Mouse (Mus musculus): ENCODE results near the gene Tmem143. TPM values are rescaled to one million over a fixed set of nuclear protein-coding genes. Genes with fewer than 3 reads are reported as not detected.
"Not testable (repeated sequence)": the region's sequence is repeated elsewhere in the genome, so short reads cannot be mapped to it uniquely, and the experiment has no call there.

Gene Tmem143
- polyA plus RNA-seq, 1 experiment from 2014 or later: 6.7 TPM

DNA sequence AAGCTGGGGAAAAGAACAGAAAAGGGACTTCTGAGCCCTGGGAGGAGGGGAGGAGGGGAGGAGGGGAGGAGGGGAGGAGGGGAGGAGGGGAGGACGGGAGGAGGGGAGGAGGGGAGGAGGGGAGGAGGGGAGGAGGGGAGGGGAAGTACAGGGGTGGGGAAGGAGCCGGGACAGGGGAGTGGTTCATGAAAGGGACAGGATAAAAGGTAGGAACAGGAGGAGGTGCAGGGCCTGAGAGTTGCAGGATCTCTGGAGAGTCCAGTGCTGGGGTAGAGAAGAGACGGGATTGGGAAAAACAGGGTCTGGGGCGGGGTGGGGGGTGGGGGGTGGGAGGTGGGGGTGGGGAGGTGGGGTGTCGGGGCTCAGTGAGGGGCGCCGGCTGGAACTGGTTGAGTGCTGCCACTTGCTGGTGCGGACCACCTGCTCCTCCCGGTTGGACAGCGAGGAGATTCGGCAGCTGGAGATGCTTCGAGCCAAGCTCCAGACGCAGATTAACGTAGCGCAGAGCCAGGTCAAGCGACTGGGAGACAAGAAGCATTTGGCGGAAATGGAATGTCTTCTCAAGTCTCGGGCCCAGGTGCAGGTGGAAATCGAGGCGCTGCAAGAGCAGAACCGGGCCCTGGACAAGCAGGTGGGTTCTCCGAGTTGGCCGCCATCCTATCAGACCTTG lies 32.0 kb downstream of the Tmem143 start:
- Histone ChIP-seq H3K27ac (no peak overlapping the region), H3K4me1 (replicated peaks) (peaks cover 3% of the 10 kb centered on the region; the same call in 1 of the 2 replicates), H3K4me3 (replicated peaks) (no peak overlapping the region), H3K4me2 (replicated peaks) (peak overlapping the region; percentile 28), H3K27me3 (peaks cover 9% of the 10 kb centered on the region), H3K9ac (replicated peaks) (no peak overlapping the region), H3K36me3 (0 out of 2 replicates have a peak, but pooled peaks cover 3% of the 10 kb centered on the region), H3K9me3 (peaks cover 6% of the 10 kb centered on the region; the same call in 1 of the 2 replicates)
- ATAC-seq: no peak
- 13% methylated on average over 20 of the region's 23 CpGs for WGBS

DNA sequence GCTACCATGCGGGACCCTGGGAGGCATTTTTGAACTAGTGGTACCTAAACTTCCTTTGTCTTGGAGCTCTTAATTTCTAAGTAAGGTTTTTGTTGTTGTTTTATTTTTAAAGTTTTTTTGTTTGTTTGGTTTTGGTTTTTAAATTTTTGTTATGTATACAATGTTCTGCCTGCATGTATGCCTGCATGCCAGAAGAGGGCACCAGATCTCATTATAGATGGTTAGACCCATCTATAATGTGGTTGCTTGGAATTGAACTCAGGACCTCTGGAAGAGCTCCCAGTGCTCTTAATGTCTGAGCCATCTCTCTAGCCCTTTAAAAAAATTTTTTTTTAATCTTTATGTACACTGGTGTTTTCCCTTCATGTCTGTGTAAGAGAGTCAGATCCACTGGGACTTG lies 32.9 kb downstream of the Tmem143 start:
- no peak for ATAC-seq
- whole genome bisulfite sequencing: 82% methylated on average over 1 of the region's 1 CpGs
- H3K4me1 ChIP-seq (replicated peaks): peaks cover 3% of the 10 kb centered on the region; the same call in 1 of the 2 replicates

DNA sequence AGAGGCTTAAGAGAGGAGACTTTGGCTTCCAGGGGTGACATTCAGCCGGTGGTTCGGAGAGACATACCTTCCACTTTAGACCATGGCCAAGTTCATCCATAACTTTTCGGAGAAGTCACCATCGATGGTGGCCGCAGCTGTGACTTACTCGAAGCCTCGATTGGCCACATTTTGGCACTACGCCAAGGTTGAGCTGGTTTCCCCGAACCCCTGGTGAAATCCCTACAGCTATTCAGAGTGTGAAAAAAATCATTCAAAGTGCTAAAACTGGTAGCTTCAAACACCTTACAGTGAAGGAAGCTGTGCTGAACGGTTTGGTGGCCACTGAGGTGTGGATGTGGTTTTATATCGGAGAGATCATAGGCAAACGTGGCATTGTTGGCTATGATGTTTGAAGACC lies 37.0 kb downstream of the Tmem143 start:
- H3K27ac ChIP-seq; H3K27me3 ChIP-seq; H3K4me3 ChIP-seq (replicated peaks); H3K9ac ChIP-seq (replicated peaks); H3K4me2 ChIP-seq (replicated peaks); H3K4me1 ChIP-seq (replicated peaks); ATAC-seq; H3K36me3 ChIP-seq; H3K9me3 ChIP-seq: not testable (repeated sequence)
- 93% methylated on average over 12 of the region's 12 CpGs for WGBS

More for the DNA sequence above, 32.9 kb downstream of the Tmem143 start:
- Histone ChIP-seq H3K27ac (no peak overlapping the region), H3K4me2 (replicated peaks) (no peak overlapping the region), H3K9ac (replicated peaks) (no peak overlapping the region), H3K27me3 (peaks cover 9% of the 10 kb centered on the region), H3K36me3 (0 out of 2 replicates have a peak, but pooled peaks cover 3% of the 10 kb centered on the region), H3K9me3 (peaks cover 6% of the 10 kb centered on the region; the same call in 1 of the 2 replicates), H3K4me3 (replicated peaks) (no peak overlapping the region)

DNA sequence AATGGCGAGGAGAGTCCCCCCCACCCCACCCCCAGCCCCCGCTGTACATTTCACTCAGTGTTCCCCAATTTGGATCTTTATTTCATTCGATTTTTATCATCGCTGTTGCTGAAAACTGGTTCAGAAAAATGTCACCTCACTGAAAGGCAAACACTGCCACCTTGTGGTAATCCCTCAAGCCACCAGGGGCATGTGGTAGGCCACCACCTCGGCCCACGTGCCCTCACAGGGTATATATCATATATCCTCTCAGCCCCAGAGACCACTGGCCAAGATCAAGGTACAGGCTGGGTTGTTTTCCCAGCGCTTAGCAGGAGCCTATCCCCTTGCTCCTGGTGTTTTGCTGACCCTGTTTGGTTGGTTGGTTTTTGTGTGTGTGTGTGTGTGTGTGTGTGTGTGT lies 38.4 kb downstream of the Tmem143 start:
- Histone ChIP-seq H3K4me2 (replicated peaks) (no peak overlapping the region), H3K4me1 (replicated peaks) (no peaks in the 10 kb centered on the region), H3K9me3 (no peaks in the 10 kb centered on the region; the same call in 1 of the 2 replicates), H3K36me3 (0 out of 2 replicates have a peak, but pooled peaks cover 3% of the 10 kb centered on the region), H3K27ac (no peak overlapping the region), H3K9ac (replicated peaks) (no peak overlapping the region), H3K4me3 (replicated peaks) (no peak overlapping the region), H3K27me3 (no peaks in the 10 kb centered on the region)
- ATAC-seq: peak; percentile 82
- WGBS: 28% methylated on average over 7 of the region's 7 CpGs

DNA sequence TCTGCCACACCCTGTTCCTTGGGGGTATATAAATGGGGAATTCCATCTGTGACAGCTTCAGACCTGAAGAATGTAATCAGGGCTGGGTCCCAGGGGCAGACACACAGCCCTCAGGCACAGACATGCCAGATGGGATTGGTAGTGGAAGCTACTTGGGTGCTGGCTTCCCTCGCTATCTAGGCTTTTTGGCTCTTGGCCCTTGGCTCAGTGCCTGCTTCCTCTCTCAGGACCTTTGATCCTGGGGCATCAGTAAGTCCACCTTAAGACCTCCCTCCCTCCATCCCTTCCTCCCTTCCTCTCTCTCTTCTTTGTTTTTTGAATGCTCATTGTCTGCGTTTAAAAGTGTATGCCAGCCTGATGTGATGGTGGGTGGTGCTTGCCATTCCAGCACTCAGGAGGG lies 43.1 kb downstream of the Tmem143 start:
- Histone ChIP-seq H3K4me1 (replicated peaks) (no peaks in the 10 kb centered on the region), H3K36me3 (no peaks in the 10 kb centered on the region), H3K27me3 (no peaks in the 10 kb centered on the region), H3K4me3 (replicated peaks) (no peak overlapping the region), H3K27ac (no peak overlapping the region), H3K9ac (replicated peaks) (no peak overlapping the region), H3K4me2 (replicated peaks) (no peak overlapping the region), H3K9me3 (no peaks in the 10 kb centered on the region)
- no peak for ATAC-seq
- 39% methylated on average over 2 of the region's 2 CpGs for WGBS

DNA sequence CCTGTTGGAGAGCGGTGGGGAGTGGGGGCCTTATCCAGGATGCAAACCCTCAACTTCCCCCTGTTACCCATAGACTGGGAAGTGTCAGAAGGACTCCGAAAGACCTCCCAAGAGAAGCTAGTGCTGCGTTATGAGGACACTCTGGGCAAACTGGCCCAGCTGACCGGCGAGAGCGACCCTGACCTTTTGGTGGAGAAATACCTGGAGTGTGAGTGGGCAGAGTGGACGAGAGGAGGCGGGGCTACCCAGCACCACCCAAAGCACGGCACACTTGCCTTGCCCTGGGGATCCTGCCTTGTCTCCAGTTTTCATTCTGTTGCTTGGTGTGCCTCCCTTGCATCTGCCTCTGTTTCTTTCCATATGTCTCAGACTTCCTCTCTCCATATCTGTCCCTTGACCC lies 45.2 kb downstream of the Tmem143 start:
- WGBS: 88% methylated on average over 9 of the region's 9 CpGs
- H3K4me3 ChIP-seq (replicated peaks): no peak overlapping the region
- no peak overlapping the region for H3K27ac ChIP-seq
- H3K4me2 ChIP-seq (replicated peaks): no peak overlapping the region
- H3K36me3 ChIP-seq: no peaks in the 10 kb centered on the region
- H3K9ac ChIP-seq (replicated peaks): no peak overlapping the region
- H3K4me1 ChIP-seq (replicated peaks): no peaks in the 10 kb centered on the region
- no peaks in the 10 kb centered on the region for H3K9me3 ChIP-seq
- no peak for ATAC-seq
- H3K27me3 ChIP-seq: no peaks in the 10 kb centered on the region

DNA sequence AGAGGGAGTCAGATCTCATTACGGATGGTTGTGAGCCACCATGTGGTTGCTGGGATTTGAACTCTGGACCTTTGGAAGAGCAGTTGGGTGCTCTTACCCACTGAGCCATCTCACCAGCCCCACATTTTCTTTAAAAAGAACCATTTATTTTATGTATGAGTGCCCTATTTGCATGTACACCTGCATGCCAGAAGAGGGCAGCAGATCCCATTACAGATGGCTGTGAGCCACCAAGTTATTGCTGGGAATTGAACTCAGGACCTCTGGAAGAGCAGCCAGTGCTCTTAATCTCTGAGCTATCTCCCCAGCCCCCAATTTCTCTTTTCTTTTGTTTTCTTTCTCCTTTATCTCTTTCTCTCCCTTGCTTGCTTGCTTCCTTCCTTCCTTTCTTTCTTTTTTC lies 46.5 kb downstream of the Tmem143 start:
- not testable (repeated sequence) for H3K27me3 ChIP-seq; H3K27ac ChIP-seq; H3K4me1 ChIP-seq (replicated peaks); H3K4me3 ChIP-seq (replicated peaks); H3K9me3 ChIP-seq; H3K36me3 ChIP-seq; ATAC-seq; H3K9ac ChIP-seq (replicated peaks); H3K4me2 ChIP-seq (replicated peaks)
- 60% methylated on average over 1 of the region's 1 CpGs for WGBS

DNA sequence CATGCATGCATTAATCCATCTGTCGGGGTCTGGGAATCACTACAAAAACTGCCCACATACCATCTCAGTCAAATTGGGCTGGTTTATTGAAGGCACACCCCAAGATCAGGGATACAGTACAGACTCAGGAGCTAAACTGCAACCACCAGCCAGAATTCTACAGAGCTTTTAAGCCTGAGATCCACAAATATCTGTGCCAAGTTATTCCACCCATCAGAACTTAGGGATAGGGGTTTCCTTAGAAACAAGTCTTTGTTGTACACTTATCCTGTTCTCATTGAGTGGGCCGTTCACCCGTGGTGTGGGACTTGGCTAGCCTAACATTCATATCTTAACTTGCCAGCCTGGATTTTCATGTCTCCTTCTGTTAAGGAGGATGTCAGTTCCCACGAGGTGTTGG lies 52.3 kb downstream of the Tmem143 start:
- H3K4me2 ChIP-seq (replicated peaks): no peak overlapping the region
- no peak for ATAC-seq
- H3K27me3 ChIP-seq: no peaks in the 10 kb centered on the region

DNA sequence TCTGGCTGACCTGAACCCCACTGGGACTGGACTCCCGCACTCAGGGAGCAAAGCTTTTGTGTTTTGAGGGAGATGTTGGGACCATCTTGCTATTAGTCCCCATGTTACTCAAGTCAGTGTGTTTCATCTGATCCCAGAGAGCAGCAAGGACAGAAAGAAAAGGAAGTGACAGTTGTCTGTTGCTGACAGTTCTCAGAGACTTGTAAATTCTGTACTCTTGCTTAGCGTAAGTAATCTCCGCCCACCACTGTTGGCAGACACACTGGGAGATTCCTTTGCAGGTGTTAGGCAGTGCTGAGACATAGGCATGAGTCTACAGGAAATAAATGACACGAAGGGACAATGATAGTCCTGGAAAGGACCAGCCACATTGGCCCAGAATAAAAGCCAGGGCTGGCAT lies 59.9 kb downstream of the Tmem143 start:
- H3K4me2 ChIP-seq (replicated peaks): no peak overlapping the region
- H3K4me1 ChIP-seq (replicated peaks): no peaks in the 10 kb centered on the region
- 80% methylated on average over 4 of the region's 4 CpGs for WGBS
- no peak overlapping the region for H3K4me3 ChIP-seq (replicated peaks)
- no peak overlapping the region for H3K9ac ChIP-seq (replicated peaks)
- no peaks in the 10 kb centered on the region for H3K36me3 ChIP-seq
- H3K27ac ChIP-seq: no peak overlapping the region
- no peaks in the 10 kb centered on the region for H3K9me3 ChIP-seq
- no peaks in the 10 kb centered on the region for H3K27me3 ChIP-seq
- ATAC-seq: no peak

More for the DNA sequence above, 52.3 kb downstream of the Tmem143 start:
- H3K36me3 ChIP-seq: no peaks in the 10 kb centered on the region
- no peaks in the 10 kb centered on the region for H3K9me3 ChIP-seq
- H3K9ac ChIP-seq (replicated peaks): no peak overlapping the region
- H3K4me1 ChIP-seq (replicated peaks): no peaks in the 10 kb centered on the region
- H3K27ac ChIP-seq: no peak overlapping the region; the same call in 1 of the 2 replicates
- no peak overlapping the region for H3K4me3 ChIP-seq (replicated peaks)
- 77% methylated on average over 4 of the region's 4 CpGs for WGBS

Other genes starting within 250 kb of the Tmem143 start
- 0.06 and 0.09 TPM in 2 replicates for gene Fut2, start 230.5 kb upstream of the Tmem143 start, polyA plus RNA-seq (2015; fragmentation: Nextera tagmentation; extraction: Ambion mirVana)
- 0.39 and 0.59 TPM in 2 replicates for gene Ntn5, start 212.9 kb upstream of the Tmem143 start, polyA plus RNA-seq (2015; fragmentation: Nextera tagmentation; extraction: Ambion mirVana)
- gene Sec1, start 202.5 kb upstream of the Tmem143 start, polyA plus RNA-seq (2015; fragmentation: Nextera tagmentation; extraction: Ambion mirVana): 0.17 and 0.31 TPM in 2 replicates
- 35.9 and 40.0 TPM in 2 replicates for gene Car11, start 197.1 kb upstream of the Tmem143 start, polyA plus RNA-seq (2015; fragmentation: Nextera tagmentation; extraction: Ambion mirVana)
- gene Dbp, start 191.9 kb upstream of the Tmem143 start, polyA plus RNA-seq (2015; fragmentation: Nextera tagmentation; extraction: Ambion mirVana): 3.4 and 4.0 TPM in 2 replicates
- 643 and 684 TPM in 2 replicates for gene Rpl18, start 181.5 kb upstream of the Tmem143 start, polyA plus RNA-seq (2015; fragmentation: Nextera tagmentation; extraction: Ambion mirVana)
- gene Sphk2, start 178.9 kb upstream of the Tmem143 start, polyA plus RNA-seq (2015; fragmentation: Nextera tagmentation; extraction: Ambion mirVana): 24.3 and 27.1 TPM in 2 replicates
- 1.0 and 1.3 TPM in 2 replicates for gene Fam83e, start 175.7 kb upstream of the Tmem143 start, polyA plus RNA-seq (2015; fragmentation: Nextera tagmentation; extraction: Ambion mirVana)
- gene Spaca4, start 171.1 kb upstream of the Tmem143 start, polyA plus RNA-seq (2015; fragmentation: Nextera tagmentation; extraction: Ambion mirVana): not detected in 2 replicates
- gene Lmtk3, start 113.2 kb upstream of the Tmem143 start, polyA plus RNA-seq (2015; fragmentation: Nextera tagmentation; extraction: Ambion mirVana): 22.8 and 24.0 TPM in 2 replicates
- 5.5 and 5.6 TPM in 2 replicates for gene Sult2b1, start 112.3 kb upstream of the Tmem143 start, polyA plus RNA-seq (2015; fragmentation: Nextera tagmentation; extraction: Ambion mirVana)
- gene Cyth2, start 82.4 kb upstream of the Tmem143 start, polyA plus RNA-seq (2015; fragmentation: Nextera tagmentation; extraction: Ambion mirVana): 362 and 363 TPM in 2 replicates
- gene Kcnj14, start 72.2 kb upstream of the Tmem143 start, polyA plus RNA-seq (2015; fragmentation: Nextera tagmentation; extraction: Ambion mirVana): 0.62 and 0.73 TPM in 2 replicates
- gene Grwd1, start 66.0 kb upstream of the Tmem143 start, polyA plus RNA-seq (2015; fragmentation: Nextera tagmentation; extraction: Ambion mirVana): 39.9 and 41.7 TPM in 2 replicates
- 36.1 and 44.8 TPM in 2 replicates for gene Kdelr1, start 24.2 kb upstream of the Tmem143 start, polyA plus RNA-seq (2015; fragmentation: Nextera tagmentation; extraction: Ambion mirVana)
- 1.2 and 1.3 TPM in 2 replicates for gene Grin2d, start 18.6 kb upstream of the Tmem143 start, polyA plus RNA-seq (2015; fragmentation: Nextera tagmentation; extraction: Ambion mirVana)
- gene Syngr4, start 227 bp upstream of the Tmem143 start, polyA plus RNA-seq (2015; fragmentation: Nextera tagmentation; extraction: Ambion mirVana): 0.28 and 0.66 TPM in 2 replicates
- gene Emp3, start 24.5 kb downstream of the Tmem143 start, polyA plus RNA-seq (2015; fragmentation: Nextera tagmentation; extraction: Ambion mirVana): 24.4 and 27.3 TPM in 2 replicates
- 3.3 and 4.1 TPM in 2 replicates for gene Ccdc114, start 27.1 kb downstream of the Tmem143 start, polyA plus RNA-seq (2015; fragmentation: Nextera tagmentation; extraction: Ambion mirVana)
- 0.26 and 0.41 TPM in 2 replicates for gene Abcc6, start 133.4 kb downstream of the Tmem143 start, polyA plus RNA-seq (2015; fragmentation: Nextera tagmentation; extraction: Ambion mirVana)
- gene Nomo1, start 136.8 kb downstream of the Tmem143 start, polyA plus RNA-seq (2015; fragmentation: Nextera tagmentation; extraction: Ambion mirVana): 31.4 and 37.7 TPM in 2 replicates
- 1.1 and 1.5 TPM in 2 replicates for gene Kcnj11, start 203.8 kb downstream of the Tmem143 start, polyA plus RNA-seq (2015; fragmentation: Nextera tagmentation; extraction: Ambion mirVana)

Data from midbrain, embryonic 13.5 days (tissue).